Mouse (Mus musculus) thymus, adult 2 months (tissue): ENCODE measurements around the gene Erv3.

Experiments
- CTCF ChIP-seq: fragments of 200-500 bp; IDR thresholded peaks from 2 replicates; pipeline ENCODE4 v1.5.1; 2012; ENCODE audit warnings: mild to moderate bottlenecking, control low read depth, low read length, moderate library complexity, borderline replicate concordance; ENCODE audit not compliant: control insufficient read depth, poor library complexity, insufficient read depth; ENCODE audit errors: extremely low read depth
- POLR2A ChIP-seq: fragments of 200-500 bp; IDR thresholded peaks from 2 replicates; pipeline ENCODE4 v1.6.1; 2012; ENCODE audit warnings: mild to moderate bottlenecking, low read length, control low read depth, moderate library complexity; ENCODE audit not compliant: control insufficient read depth, poor library complexity, insufficient read depth; ENCODE audit errors: extremely low read depth

DNA sequence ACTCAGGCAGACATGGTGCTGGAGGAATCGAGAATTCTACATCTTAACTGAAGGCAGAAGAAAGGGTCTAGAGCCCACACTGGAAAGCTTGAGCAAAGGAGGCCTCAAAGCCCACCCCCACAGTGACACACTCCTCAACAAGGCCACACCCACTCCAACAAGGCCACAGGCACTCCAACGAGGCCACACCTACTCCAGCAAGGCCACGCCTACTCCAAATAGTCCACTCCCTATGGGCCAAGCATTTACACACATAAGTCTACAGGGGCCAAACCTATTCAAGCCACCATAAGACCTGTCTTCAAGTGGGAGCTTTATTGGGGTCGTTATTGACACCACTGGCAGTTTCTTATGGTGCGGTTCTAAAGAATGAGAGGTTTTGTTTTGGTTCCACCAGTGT lies 17.0 kb downstream of the Erv3 start:
- TF ChIP-seq CTCF (no peak), POLR2A (no peak)
